Mouse (Mus musculus) myocyte (in vitro differentiated cells): ENCODE data around the gene Gm28230.

Experiments
- CEBPB ChIP-seq: IDR thresholded peaks from 2 replicates; pipeline ENCODE4 v1.6.1; 2011; ENCODE audit warnings: mild to moderate bottlenecking, moderate library complexity; ENCODE audit not compliant: poor library complexity, insufficient read depth, severe bottlenecking
- MAX ChIP-seq: IDR thresholded peaks from one replicate; pipeline ENCODE4 v1.6.1; 2011; ENCODE audit warnings: low read depth, mild to moderate bottlenecking, control low read depth
- MYOD1 ChIP-seq, 3 experiments: IDR thresholded peaks; one replicate each; pipeline ENCODE4 v1.6.1; 2011; ENCODE audit warnings: control low read depth in 2 of 3, low read depth in 2 of 3, mild to moderate bottlenecking in 2 of 3, moderate library complexity in 1 of 3; ENCODE audit not compliant: insufficient read length in 2 of 3, control insufficient read depth in 1 of 3
- MYOG ChIP-seq, 3 experiments: IDR thresholded peaks; one replicate each; pipeline ENCODE4 v1.6.1; 2011; ENCODE audit warnings: control low read depth in 2 of 3, low read depth in 2 of 3, mild to moderate bottlenecking in 2 of 3; ENCODE audit not compliant: insufficient read length in 2 of 3, control insufficient read depth in 1 of 3, insufficient read depth in 1 of 3
- POLR2A ChIP-seq: IDR thresholded peaks from one replicate; pipeline ENCODE4 v1.6.1; 2011; ENCODE audit warnings: low read depth, mild to moderate bottlenecking, control low read depth, moderate library complexity; ENCODE audit not compliant: insufficient read length
- REST ChIP-seq: IDR thresholded peaks from one replicate; pipeline ENCODE4 v1.6.1; 2011; ENCODE audit warnings: mild to moderate bottlenecking, control low read depth, moderate library complexity; ENCODE audit not compliant: insufficient read depth, insufficient read length
- SRF ChIP-seq: IDR thresholded peaks from one replicate; pipeline ENCODE4 v1.6.1; 2011; ENCODE audit warnings: low read depth; ENCODE audit not compliant: control insufficient read depth, insufficient read length
- TCF12 ChIP-seq: IDR thresholded peaks from one replicate; pipeline ENCODE4 v1.6.1; 2011; ENCODE audit warnings: mild to moderate bottlenecking, control low read depth; ENCODE audit not compliant: poor library complexity, insufficient read depth, severe bottlenecking
- TCF3 ChIP-seq: IDR thresholded peaks from one replicate; pipeline ENCODE4 v1.6.1; 2011; ENCODE audit warnings: low read depth, control low read depth; ENCODE audit not compliant: insufficient read length
- USF1 ChIP-seq: IDR thresholded peaks from one replicate; pipeline ENCODE4 v1.6.1; 2011; ENCODE audit warnings: low read depth, mild to moderate bottlenecking, control low read depth, moderate library complexity

- TF ChIP-seq POLR2A (no peak), MYOG (IDR thresholded peaks at IDR 0.05; ENCODE audit: control insufficient read depth in 1 of 3, insufficient read depth in 1 of 3, insufficient read length in 2 of 3, low read depth in 2 of 3) (no peak), USF1 (no peak), MAX (no peak), CEBPB (no peak), SRF (no peak), TCF12 (no peak), MYOD1 (IDR thresholded peaks at IDR 0.05; ENCODE audit: control insufficient read depth in 1 of 3, insufficient read length in 2 of 3, low read depth in 2 of 3) (no peak), TCF3 (no peak), REST (no peak)
Measured at GRCm38 (mm10) chr2:74691995-74692807, 34.3 kb upstream of the Gm28230 start.
